Mouse (Mus musculus): ENCODE data around the gene Mbd3.

The Mbd3 gene

DNA sequence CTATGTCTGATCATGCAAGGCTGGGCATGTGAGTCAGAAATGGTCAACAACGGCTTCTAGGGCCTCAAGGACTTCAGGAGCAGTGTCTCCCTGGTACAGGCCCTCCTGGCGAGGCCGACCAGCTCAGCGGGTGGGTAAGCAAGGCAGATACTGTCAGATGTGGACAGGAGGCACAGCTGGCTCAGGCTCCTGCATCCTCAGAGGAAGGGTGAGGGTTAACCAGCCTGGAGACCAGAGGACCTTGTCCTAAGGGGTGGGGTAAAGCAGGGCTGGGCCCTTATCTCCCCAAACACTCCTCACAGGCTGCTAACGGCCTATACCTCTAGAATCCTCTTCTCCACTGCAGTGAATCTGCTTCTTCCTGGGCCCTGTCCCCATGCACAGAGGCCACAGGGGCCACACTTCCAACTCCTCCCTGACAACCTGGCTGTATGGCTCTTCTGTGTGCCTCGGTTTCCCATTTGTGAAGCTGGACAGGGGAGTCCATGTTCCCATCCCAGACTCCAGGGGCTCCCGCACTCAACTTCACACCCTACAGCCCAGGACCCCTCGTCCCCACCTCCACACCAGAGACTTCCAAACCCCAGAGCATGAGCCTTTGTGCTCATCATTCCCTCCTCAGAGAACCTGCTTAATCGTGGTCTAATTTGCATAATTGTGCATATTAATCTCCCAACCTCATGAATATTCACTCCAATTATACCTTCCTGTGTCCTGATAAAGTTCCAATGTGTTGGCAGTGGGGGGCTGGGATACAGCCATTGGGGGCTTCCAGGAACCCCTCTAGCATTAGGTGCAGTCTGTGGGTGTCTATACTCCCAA lies 22.5 kb upstream of the Mbd3 start:
- no peak for DNase-seq

DNA sequence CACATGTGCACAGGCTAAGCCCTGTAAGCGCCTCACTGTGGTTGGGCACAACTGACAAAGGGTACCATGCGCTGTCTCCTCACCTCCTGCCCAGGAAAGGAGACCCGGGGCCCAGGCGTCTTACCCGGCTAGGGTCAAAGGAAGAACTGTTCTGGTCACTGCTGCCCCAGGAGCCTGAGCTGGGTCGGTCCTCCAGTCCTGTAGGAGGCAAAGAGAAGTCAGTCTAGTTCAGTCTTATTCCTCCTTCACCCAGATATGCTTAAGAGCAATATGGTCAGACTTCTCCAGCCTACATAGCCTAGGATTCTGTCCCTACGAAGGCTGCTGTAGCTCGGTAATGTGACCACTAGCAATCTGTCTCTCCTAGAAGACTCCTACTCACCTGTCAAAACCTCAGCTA lies 21.9 kb upstream of the Mbd3 start:
- no peak for DNase-seq

- DNase-seq = no peak
Observed at GRCm38 (mm10) chr10:80420729-80421128, 21.4 kb upstream of the Mbd3 start.

GRCm38 (mm10) chr10:80419419-80419818 lies 20.1 kb upstream of the Mbd3 start:
- DNase-seq = no peak

GRCm38 (mm10) chr10:80418311-80418710 lies 19.0 kb upstream of the Mbd3 start:
- peak; percentile 43 for DNase-seq

- no peak for DNase-seq
Observed at GRCm38 (mm10) chr10:80417841-80418240, 18.5 kb upstream of the Mbd3 start.

DNA sequence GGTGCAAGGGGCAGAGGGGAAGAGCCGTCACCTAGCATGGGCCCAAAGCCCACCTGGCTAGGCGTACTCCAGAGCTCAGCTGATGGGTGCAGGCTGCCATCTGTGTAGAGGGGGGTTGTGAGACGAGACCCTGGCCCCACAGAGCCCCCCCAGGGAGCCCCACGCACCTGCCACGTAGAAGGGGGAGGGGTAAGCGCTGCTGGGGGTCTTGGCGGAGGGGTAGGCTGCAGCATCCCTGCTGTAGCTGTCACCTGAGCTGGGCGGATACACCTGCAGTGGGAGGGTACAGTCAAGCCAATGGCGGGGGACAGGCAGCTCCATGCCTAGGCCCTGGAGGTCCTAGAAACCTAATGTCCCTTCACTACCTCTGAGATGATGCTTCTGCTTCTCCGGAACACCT lies 18.0 kb upstream of the Mbd3 start:
- no peak for DNase-seq

DNA sequence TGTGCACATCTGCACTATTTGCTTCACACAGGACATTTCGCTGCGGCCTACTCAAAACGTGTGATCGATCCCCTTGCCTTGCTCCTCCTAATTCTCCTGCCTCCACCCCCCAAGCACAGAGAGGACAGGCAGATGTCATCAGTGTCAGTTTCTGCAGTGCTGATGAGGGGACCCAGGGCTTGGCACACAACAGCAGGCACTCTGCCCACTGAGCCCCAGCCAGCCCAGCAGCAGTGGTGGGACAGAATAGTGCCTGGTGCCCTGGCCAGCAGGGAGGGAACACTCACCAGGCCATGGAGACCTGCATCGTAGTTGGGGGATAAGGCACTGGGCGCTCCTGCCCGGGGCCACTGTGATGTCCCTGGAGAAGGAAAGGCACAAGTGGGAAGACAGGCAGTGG lies 16.2 kb upstream of the Mbd3 start:
- DNase-seq = no peak

GRCm38 (mm10) chr10:80412656-80413541 lies 13.5 kb upstream of the Mbd3 start:
- no peak for DNase-seq

- DNase-seq = no peak
Observed at GRCm38 (mm10) chr10:80407924-80408323, 8.6 kb upstream of the Mbd3 start.

DNA sequence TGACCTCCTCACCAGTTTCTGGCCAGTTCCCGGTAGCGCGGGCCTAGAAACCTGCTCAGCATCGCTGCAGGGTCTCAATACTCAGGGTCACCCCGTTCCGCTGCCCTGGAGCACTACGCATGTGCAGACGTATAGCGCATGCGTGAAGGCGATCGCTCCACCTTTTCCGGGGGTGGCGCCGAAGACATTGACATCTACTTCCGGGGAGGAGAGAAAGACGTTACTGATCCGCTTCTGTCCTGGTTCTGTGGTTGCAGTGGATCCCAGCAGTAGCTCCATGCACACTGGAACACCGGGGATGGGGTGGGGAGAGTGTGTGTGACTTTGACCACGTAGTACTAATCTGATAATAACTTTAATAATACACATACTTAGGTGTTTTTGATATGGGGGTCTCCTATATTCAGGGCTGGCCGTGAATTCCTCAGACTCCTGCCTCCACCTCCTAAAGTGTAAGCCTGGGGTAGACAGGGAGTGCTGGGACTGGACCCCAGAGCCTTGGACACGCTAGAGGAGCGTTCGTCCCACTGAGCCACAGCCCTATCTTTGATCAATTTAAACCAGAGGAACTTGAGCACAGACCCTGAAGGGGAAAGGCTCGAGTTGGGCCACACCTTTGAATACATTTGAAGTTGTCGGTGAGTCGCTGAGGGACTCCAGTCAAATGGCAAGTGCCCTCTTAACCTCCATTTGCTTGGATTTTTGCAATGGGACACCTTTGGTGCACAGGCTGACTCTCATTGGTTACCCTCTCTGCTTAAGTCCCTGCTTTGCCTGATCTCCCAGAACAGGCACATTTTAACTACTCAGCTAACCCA lies 7.5 kb upstream of the Mbd3 start, which contains the start of gene Uqcr11:
Uqcr11 (minus strand) TSS at position 147 of the 818 bp plus-strand sequence.
- DNase-seq = peak; percentile 95

GRCm38 (mm10) chr10:80405481-80406173 lies 6.3 kb upstream of the Mbd3 start:
- no peak for DNase-seq

DNA sequence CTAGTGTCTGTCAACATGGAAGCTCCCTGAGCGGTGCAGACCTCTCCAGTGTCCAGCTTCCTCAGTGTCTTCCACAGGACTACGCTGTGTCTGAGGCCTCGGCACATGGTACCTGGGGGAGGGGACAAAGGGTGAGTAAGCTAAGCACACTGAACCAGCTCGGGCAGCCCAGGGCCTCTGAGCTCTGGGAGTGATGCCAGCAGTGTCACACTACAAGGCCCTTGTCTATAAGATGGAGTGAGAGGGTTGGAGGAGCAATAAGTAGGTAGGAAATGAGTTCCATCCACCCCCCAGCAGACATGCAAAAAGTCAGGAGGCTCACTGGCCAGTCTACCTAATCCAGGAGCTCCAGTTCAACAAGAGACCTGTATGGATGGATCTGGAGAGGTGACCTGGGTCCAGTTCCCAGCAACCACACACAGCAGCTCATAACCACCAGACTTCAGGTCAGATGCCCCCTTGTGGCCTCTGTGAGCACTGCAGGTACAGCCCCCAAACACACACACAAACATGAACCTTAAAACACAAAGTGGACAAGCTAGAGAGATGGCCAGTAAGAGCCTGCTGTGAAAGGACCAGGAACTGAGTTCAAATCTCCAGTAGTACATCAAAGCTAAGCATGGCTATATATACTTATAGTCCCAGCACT lies 3.8 kb upstream of the Mbd3 start:
- peak; percentile 63 for DNase-seq

DNA sequence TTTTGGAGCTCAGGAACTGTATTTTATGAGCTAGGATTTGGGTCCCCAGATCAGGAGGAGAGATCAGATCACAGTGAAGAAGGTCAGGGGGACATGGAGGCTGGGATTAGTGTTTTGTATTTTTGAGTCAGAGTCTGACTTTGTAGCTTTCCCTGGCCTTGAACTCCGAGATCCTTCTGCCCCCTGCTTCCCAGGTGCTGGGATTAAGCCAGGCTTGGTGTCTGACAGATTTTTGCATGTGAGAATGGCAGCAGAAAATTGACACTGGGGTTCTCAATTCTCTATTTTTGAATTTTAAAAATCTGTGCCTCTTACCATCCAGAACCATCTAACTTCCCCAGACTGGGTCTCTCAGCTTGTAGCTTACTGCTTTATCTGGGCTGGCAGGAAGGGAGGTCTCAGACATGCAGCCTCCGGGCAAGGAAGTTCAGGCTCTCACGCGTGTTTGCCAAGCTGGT lies 1.4 kb upstream of the Mbd3 start:
- DNase-seq = no peak

DNA sequence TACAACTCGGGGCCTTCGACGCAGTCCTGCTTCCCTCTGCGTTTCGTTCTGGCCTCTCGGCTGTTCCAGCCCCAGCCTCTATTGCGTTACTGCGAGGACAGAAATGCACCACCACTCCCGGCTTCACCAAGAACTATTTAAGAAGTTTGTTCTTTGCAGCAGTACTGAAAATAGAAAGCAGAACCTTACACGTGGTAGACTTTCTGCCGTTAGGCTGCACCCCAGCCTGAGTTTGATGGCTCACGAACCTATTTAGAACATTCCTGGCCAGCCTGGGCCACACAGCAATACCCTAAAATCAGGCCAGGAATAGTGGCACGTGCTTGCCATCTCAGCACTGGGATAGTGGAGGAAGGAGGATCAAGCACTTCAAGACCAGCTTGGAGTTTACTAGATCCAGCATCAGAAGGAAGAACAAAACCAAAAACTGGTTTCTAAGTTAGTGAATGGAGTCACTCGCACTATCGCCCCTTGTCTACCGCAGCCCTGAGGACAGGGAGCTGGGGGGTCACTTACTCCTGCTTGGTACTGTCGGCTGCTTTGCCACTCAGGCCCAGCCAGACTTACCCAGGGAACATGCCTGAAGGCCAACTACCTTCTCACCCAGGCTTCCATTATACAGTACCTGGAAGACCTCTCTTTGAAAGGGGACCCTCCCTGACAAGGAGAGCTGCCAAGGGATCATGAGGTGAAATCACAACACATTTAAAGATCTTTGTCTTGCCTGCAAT lies 788 bp upstream of the Mbd3 start:
- DNase-seq = no peak

DNA sequence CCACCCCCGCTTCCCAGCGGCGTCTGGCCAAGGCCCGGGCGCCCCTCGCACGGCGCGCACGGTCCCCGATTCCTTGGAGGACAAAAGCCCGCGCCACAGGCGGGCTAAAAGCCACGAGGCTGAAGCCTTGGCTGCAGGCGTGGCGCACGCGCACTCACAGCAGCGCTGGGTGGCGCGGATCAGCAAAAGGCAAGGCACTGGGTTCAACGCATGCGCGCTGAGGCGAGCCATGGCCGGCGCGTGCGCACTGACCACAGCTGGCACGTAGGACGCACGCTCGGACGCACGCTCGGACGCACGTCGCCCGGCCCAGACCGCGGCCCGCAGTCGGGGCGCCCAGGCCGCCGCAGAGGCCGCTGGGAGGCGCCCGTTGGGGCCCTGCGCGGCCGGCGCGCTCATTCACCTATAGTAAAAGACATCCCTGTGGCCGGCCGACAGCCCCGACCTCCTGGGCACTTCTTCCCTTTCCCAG lies 595 bp downstream of the Mbd3 start:
- DNase-seq = peak; percentile 99

DNA sequence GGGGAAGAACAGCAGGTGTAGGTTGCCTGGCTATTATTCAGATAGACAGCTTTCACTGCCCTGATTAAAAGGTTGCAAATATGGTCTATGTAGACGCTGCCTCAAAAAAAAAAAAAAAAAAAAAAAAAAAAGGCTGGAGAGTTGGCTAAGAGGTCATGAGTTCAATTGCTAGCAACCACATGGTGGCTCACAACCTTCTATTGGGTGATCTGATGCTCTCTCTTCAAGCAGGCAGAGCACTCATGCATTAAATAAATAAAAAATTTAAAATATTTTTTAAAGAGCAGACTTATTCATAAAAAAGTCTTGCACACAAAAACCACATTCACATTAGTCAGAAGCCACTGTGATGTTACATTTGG lies 1.2 kb downstream of the Mbd3 start:
- DNase-seq = no peak

GRCm38 (mm10) chr10:80397524-80398173 lies 1.7 kb downstream of the Mbd3 start:
- no peak for DNase-seq

GRCm38 (mm10) chr10:80396822-80397523 lies 2.4 kb downstream of the Mbd3 start:
- no peak for DNase-seq
